ENCODE assay signal across 9 mouse cellular contexts in the genomic region with DNA sequence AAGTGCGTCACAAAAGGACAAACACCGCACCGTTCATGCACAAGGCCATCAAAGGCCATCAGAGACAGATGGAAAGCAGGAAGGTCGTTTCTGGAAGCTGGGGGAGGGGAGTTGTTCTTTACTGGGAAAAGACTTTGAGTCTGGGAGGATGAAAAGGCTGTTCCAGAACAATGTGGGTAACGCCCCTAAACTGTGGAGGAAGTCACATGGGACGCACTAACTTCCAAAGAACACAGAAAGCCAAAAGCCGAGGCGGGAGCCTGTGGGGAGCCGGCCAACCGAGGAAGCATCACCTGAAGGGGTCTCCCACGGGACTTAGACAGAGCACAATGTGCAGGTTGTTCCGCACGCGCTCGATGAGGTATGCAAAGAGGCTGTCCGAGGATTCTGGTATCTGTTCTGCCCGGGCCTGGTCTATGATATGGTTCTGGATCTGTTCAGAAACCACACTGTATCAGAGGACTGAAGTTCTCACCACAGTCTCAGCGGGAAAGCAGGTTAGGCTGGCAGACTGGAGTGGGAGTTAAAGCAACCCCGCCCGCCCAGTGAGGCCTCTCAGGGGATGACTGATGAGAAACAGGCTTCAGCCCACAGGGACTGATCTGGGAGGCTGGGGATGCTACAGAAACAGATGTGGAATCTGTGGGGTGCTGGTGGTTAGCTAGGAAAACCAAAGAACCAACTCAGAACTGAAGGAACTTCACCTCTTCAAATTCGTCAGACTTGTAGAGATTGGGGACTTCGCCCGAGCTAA. TPM values are rescaled to one million over a fixed set of nuclear protein-coding genes. Genes with fewer than 3 reads are reported as not detected.
DNase-seq lines count a peak whose midpoint lies in the region; ATAC-seq and TF ChIP-seq lines count a peak whose summit lies in the region.
"Had no signal": no experiment of that assay in that cellular context is flagged by ENCODE, and none has a peak within 500 bp of the region (broad histone marks: within the 10 kb centered on the region; RNA-seq: fewer than 3 reads in every experiment).

No protein-coding gene starts in this region.

- peak; percentile 18 for DNase-seq in brain, embryonic 14.5 days (ENCODE audit: low read depth)
- no peak for DNase-seq in cerebellum, adult 18-20 months
- no peak for DNase-seq in left cerebral cortex, postnatal 4 days
- no peak for DNase-seq in layer of hippocampus, adult 18-20 months (ENCODE audit: low spot score in 2 of 2)

- TF ChIP-seq EP300 in ES-Bruce4 (IDR thresholded peaks at IDR 0.05; ENCODE audit: insufficient read depth, low read depth, low read length): 0 out of 2 replicates have a peak, but pooled peaks have one; percentile 47

- H3K4me3 ChIP-seq in ES-Bruce4 (ENCODE audit: low read depth, low read length): peak overlapping the region; percentile 19
- H3K4me3 ChIP-seq in heart, embryonic 16.5 days (ENCODE audit: low read length): peak overlapping the region; percentile 40
- H3K4me3 ChIP-seq in limb, embryonic 15.5 days: no peak overlapping the region

- H3K27ac ChIP-seq in ES-Bruce4 (ENCODE audit: insufficient read depth, low read length): no peak overlapping the region
- peak overlapping the region; percentile 81 for H3K27ac ChIP-seq in heart, embryonic 16.5 days (ENCODE audit: low read length)
- peak overlapping the region; percentile 75 for H3K27ac ChIP-seq in limb, embryonic 15.5 days
- H3K27ac ChIP-seq: macrophage had no signal

- peak; percentile 64; the same call in 1 of the 2 replicates for ATAC-seq in heart, embryonic 16.5 days (replicated peaks; ENCODE audit: extremely low read depth, insufficient read depth, low FRiP score)
- ATAC-seq in limb, embryonic 15.5 days (ENCODE audit: insufficient number of reproducible peaks, low FRiP score, low TSS enrichment, low read depth): peak; percentile 64; the same call in 1 of the 2 replicates
- no peak for ATAC-seq in erythroid progenitor cell, adult 5-6 weeks (replicated peaks; ENCODE audit: low FRiP score, poor library complexity, severe bottlenecking)

- peak overlapping the region; percentile 58 for H3K4me2 ChIP-seq in heart, embryonic 16.5 days (ENCODE audit: low read depth, low read length)
- H3K4me2 ChIP-seq in limb, embryonic 15.5 days: peak overlapping the region; percentile 14; the same call in 1 of the 2 replicates

- no peak for TF ChIP-seq CTCF in ES-Bruce4 (IDR thresholded peaks at IDR 0.05; ENCODE audit: low read depth, low read length)
- no peak for TF ChIP-seq CTCF in brain, embryonic 14.5 days (IDR thresholded peaks at IDR 0.05; ENCODE audit: borderline replicate concordance, extremely low read depth, insufficient read depth, insufficient read length)

- no peaks in the 10 kb centered on the region for H3K36me3 ChIP-seq in ES-Bruce4 (ENCODE audit: control insufficient read depth, insufficient read depth, low read length, poor library complexity, severe bottlenecking)
- no peaks in the 10 kb centered on the region for H3K36me3 ChIP-seq in heart, embryonic 16.5 days (ENCODE audit: control insufficient read depth, insufficient read depth)
- H3K36me3 ChIP-seq in limb, embryonic 15.5 days: no peaks in the 10 kb centered on the region

- H3K9ac ChIP-seq in ES-Bruce4 (ENCODE audit: low read depth, poor library complexity, severe bottlenecking): peak overlapping the region; percentile 42; the same call in 1 of the 2 replicates
- peak overlapping the region; percentile 57 for H3K9ac ChIP-seq in heart, embryonic 16.5 days (ENCODE audit: low read length)
- no peak overlapping the region for H3K9ac ChIP-seq in limb, embryonic 15.5 days

- H3K9me3 ChIP-seq in ES-Bruce4 (replicated peaks; ENCODE audit: control insufficient read depth, insufficient read depth, low read length, poor library complexity, severe bottlenecking): no peaks in the 10 kb centered on the region
- H3K9me3 ChIP-seq in heart, embryonic 16.5 days (replicated peaks; ENCODE audit: control insufficient read depth, low read length): no peaks in the 10 kb centered on the region
- no peaks in the 10 kb centered on the region for H3K9me3 ChIP-seq in limb, embryonic 15.5 days

- H3K4me1 ChIP-seq in ES-Bruce4 (ENCODE audit: control insufficient read depth, insufficient read depth, low read length): peaks cover 9% of the 10 kb centered on the region
- peaks cover 22% of the 10 kb centered on the region for H3K4me1 ChIP-seq in heart, embryonic 16.5 days (ENCODE audit: control insufficient read depth, insufficient read depth, low read length)
- peaks cover 19% of the 10 kb centered on the region for H3K4me1 ChIP-seq in limb, embryonic 15.5 days

- H3K27me3 ChIP-seq in ES-Bruce4 (ENCODE audit: control insufficient read depth, insufficient read depth, low read length, poor library complexity, severe bottlenecking): no peaks in the 10 kb centered on the region
- no peaks in the 10 kb centered on the region for H3K27me3 ChIP-seq in heart, embryonic 16.5 days (ENCODE audit: control insufficient read depth, insufficient read depth, low read length)
- no peaks in the 10 kb centered on the region for H3K27me3 ChIP-seq in limb, embryonic 15.5 days

- TF ChIP-seq POLR2A in ES-Bruce4 (IDR thresholded peaks at IDR 0.05; ENCODE audit: insufficient read depth, low read length): no peak
- TF ChIP-seq POLR2A in brain, embryonic 14.5 days (IDR thresholded peaks at IDR 0.05; ENCODE audit: borderline replicate concordance, extremely low read depth, insufficient read depth, insufficient read length, poor library complexity, severe bottlenecking): no peak

- WGBS in heart, embryonic 16.5 days: 30% methylated on average over 23 of the region's 23 CpGs
- 45% methylated on average over 23 of the region's 23 CpGs for WGBS in limb, embryonic 15.5 days

- intact Hi-C loops in left cerebral cortex, postnatal 4 days (cut with DNase I): no loop called here

RNA-seq across cellular contexts. Expression of a gene that starts 38.8 kb away (rescaled TPM):
- 23.3 and 28.4 TPM in 2 replicates for polyA plus RNA-seq in ES-Bruce4 (2011; ENCODE audit: insufficient read depth, insufficient read length, low read depth, missing spikeins)
- polyA plus RNA-seq in brain, embryonic 14.5 days (2012; rRNA removed): 12.4 and 38.7 TPM in 2 replicates
- 17.3 and 18.2 TPM in 2 replicates for polyA plus RNA-seq in heart, embryonic 16.5 days (2015; fragmentation: Nextera tagmentation; extraction: Ambion mirVana)
- 30.8 and 32.0 TPM in 2 replicates for polyA plus RNA-seq in limb, embryonic 15.5 days (2015; fragmentation: Nextera tagmentation; extraction: Ambion mirVana)
- total RNA-seq in left cerebral cortex, postnatal 4 days (2021): 10 to 100 TPM; 77.2 to 85.8 TPM
- total RNA-seq in erythroid progenitor cell, adult 5-6 weeks (2015; ENCODE audit: low replicate concordance): 6.5 and 11.7 TPM in 2 replicates
- total RNA-seq in erythroid progenitor cell, adult 5-6 weeks (2017; ENCODE audit: low replicate concordance): 0.64 and 1.2 TPM in 2 replicates
- 10 to 100 TPM; 35.7 to 39.3 TPM for total RNA-seq in layer of hippocampus, adult 18-20 months (2021)

RNA-seq across cellular contexts. Expression of a gene that starts 54.3 kb away (rescaled TPM):
- 15.7 and 16.6 TPM in 2 replicates for polyA plus RNA-seq in ES-Bruce4 (2011; ENCODE audit: insufficient read depth, insufficient read length, low read depth, missing spikeins)
- polyA plus RNA-seq in brain, embryonic 14.5 days (2012; rRNA removed): 5.7 TPM in 2 replicates
- 39.6 and 45.2 TPM in 2 replicates for polyA plus RNA-seq in heart, embryonic 16.5 days (2015; fragmentation: Nextera tagmentation; extraction: Ambion mirVana)
- 18.8 and 20.4 TPM in 2 replicates for polyA plus RNA-seq in limb, embryonic 15.5 days (2015; fragmentation: Nextera tagmentation; extraction: Ambion mirVana)
- 1 to 10 TPM; 3.1 to 4.2 TPM for total RNA-seq in left cerebral cortex, postnatal 4 days (2021)
- not detected in 2 replicates for total RNA-seq in erythroid progenitor cell, adult 5-6 weeks (2015; ENCODE audit: low replicate concordance)
- not detected in 2 replicates for total RNA-seq in erythroid progenitor cell, adult 5-6 weeks (2017; ENCODE audit: low replicate concordance)
- total RNA-seq in layer of hippocampus, adult 18-20 months (2021): 1 to 10 TPM; 2.5 to 2.7 TPM

RNA-seq across cellular contexts. Expression of a gene that starts 56.9 kb away (rescaled TPM):
- polyA plus RNA-seq in ES-Bruce4 (2011; ENCODE audit: insufficient read depth, insufficient read length, low read depth, missing spikeins): 21.1 and 21.5 TPM in 2 replicates
- 26.7 and 28.7 TPM in 2 replicates for polyA plus RNA-seq in brain, embryonic 14.5 days (2012; rRNA removed)
- polyA plus RNA-seq in heart, embryonic 16.5 days (2015; fragmentation: Nextera tagmentation; extraction: Ambion mirVana): 25.4 and 27.6 TPM in 2 replicates
- polyA plus RNA-seq in limb, embryonic 15.5 days (2015; fragmentation: Nextera tagmentation; extraction: Ambion mirVana): 30.2 and 36.6 TPM in 2 replicates
- 10 to 100 TPM; 36.3 to 41.1 TPM for total RNA-seq in left cerebral cortex, postnatal 4 days (2021)
- total RNA-seq in erythroid progenitor cell, adult 5-6 weeks (2015; ENCODE audit: low replicate concordance): 8.3 and 11.7 TPM in 2 replicates
- 25.7 and 32.5 TPM in 2 replicates for total RNA-seq in erythroid progenitor cell, adult 5-6 weeks (2017; ENCODE audit: low replicate concordance)
- total RNA-seq in layer of hippocampus, adult 18-20 months (2021): 10 to 100 TPM; 47.8 to 51.2 TPM

RNA-seq across cellular contexts. Expression of a gene that starts 57.0 kb away (rescaled TPM):
- 77.9 and 94.0 TPM in 2 replicates for polyA plus RNA-seq in ES-Bruce4 (2011; ENCODE audit: insufficient read depth, insufficient read length, low read depth, missing spikeins)
- polyA plus RNA-seq in brain, embryonic 14.5 days (2012; rRNA removed): 84.1 and 111 TPM in 2 replicates
- 134 and 135 TPM in 2 replicates for polyA plus RNA-seq in heart, embryonic 16.5 days (2015; fragmentation: Nextera tagmentation; extraction: Ambion mirVana)
- 143 and 144 TPM in 2 replicates for polyA plus RNA-seq in limb, embryonic 15.5 days (2015; fragmentation: Nextera tagmentation; extraction: Ambion mirVana)
- total RNA-seq in left cerebral cortex, postnatal 4 days (2021): 10 to 100 TPM; 60.2 to 63.9 TPM
- total RNA-seq in erythroid progenitor cell, adult 5-6 weeks (2015; ENCODE audit: low replicate concordance): 26.8 and 31.7 TPM in 2 replicates
- 21.6 and 21.9 TPM in 2 replicates for total RNA-seq in erythroid progenitor cell, adult 5-6 weeks (2017; ENCODE audit: low replicate concordance)
- total RNA-seq in layer of hippocampus, adult 18-20 months (2021): 100 to 1,000 TPM; 107 to 123 TPM
